Mouse (Mus musculus) myocyte (in vitro differentiated cells): Measurements from ENCODE around the gene Sgtb.

Experiments
- CEBPB ChIP-seq: IDR thresholded peaks from 2 replicates; pipeline ENCODE4 v1.6.1; 2011; ENCODE audit warnings: mild to moderate bottlenecking, moderate library complexity; ENCODE audit not compliant: poor library complexity, insufficient read depth, severe bottlenecking
- E2F4 ChIP-seq: IDR thresholded peaks from one replicate; pipeline ENCODE4 v1.6.1; 2011; ENCODE audit warnings: mild to moderate bottlenecking, control low read depth, moderate library complexity; ENCODE audit not compliant: insufficient read depth
- MAX ChIP-seq: IDR thresholded peaks from one replicate; pipeline ENCODE4 v1.6.1; 2011; ENCODE audit warnings: low read depth, mild to moderate bottlenecking, control low read depth
- MYOD1 ChIP-seq, 3 experiments: IDR thresholded peaks; one replicate each; pipeline ENCODE4 v1.6.1; 2011; ENCODE audit warnings: control low read depth in 2 of 3, low read depth in 2 of 3, mild to moderate bottlenecking in 2 of 3, moderate library complexity in 1 of 3; ENCODE audit not compliant: insufficient read length in 2 of 3, control insufficient read depth in 1 of 3
- MYOG ChIP-seq, 3 experiments: IDR thresholded peaks; one replicate each; pipeline ENCODE4 v1.6.1; 2011; ENCODE audit warnings: control low read depth in 2 of 3, low read depth in 2 of 3, mild to moderate bottlenecking in 2 of 3; ENCODE audit not compliant: insufficient read length in 2 of 3, control insufficient read depth in 1 of 3, insufficient read depth in 1 of 3
- POLR2A ChIP-seq: IDR thresholded peaks from one replicate; pipeline ENCODE4 v1.6.1; 2011; ENCODE audit warnings: low read depth, mild to moderate bottlenecking, control low read depth, moderate library complexity; ENCODE audit not compliant: insufficient read length
- POLR2AphosphoS2 ChIP-seq: IDR thresholded peaks from one replicate; pipeline ENCODE4 v1.6.1; 2011; ENCODE audit warnings: low read depth, control low read depth; ENCODE audit not compliant: insufficient read length
- REST ChIP-seq: IDR thresholded peaks from one replicate; pipeline ENCODE4 v1.6.1; 2011; ENCODE audit warnings: mild to moderate bottlenecking, control low read depth, moderate library complexity; ENCODE audit not compliant: insufficient read depth, insufficient read length
- SRF ChIP-seq: IDR thresholded peaks from one replicate; pipeline ENCODE4 v1.6.1; 2011; ENCODE audit warnings: low read depth; ENCODE audit not compliant: control insufficient read depth, insufficient read length
- TCF12 ChIP-seq: IDR thresholded peaks from one replicate; pipeline ENCODE4 v1.6.1; 2011; ENCODE audit warnings: mild to moderate bottlenecking, control low read depth; ENCODE audit not compliant: poor library complexity, insufficient read depth, severe bottlenecking
- TCF3 ChIP-seq: IDR thresholded peaks from one replicate; pipeline ENCODE4 v1.6.1; 2011; ENCODE audit warnings: low read depth, control low read depth; ENCODE audit not compliant: insufficient read length
- USF1 ChIP-seq: IDR thresholded peaks from one replicate; pipeline ENCODE4 v1.6.1; 2011; ENCODE audit warnings: low read depth, mild to moderate bottlenecking, control low read depth, moderate library complexity

- no peak for TF ChIP-seq POLR2A
- TF ChIP-seq TCF3, result no peak
- no peak for TF ChIP-seq USF1
- TF ChIP-seq POLR2AphosphoS2, result no peak
- TF ChIP-seq REST, result no peak
- no peak for TF ChIP-seq MYOD1 (IDR thresholded peaks at IDR 0.05; ENCODE audit: control insufficient read depth in 1 of 3, insufficient read length in 2 of 3, low read depth in 2 of 3)
- no peak for TF ChIP-seq E2F4
- TF ChIP-seq MAX, result no peak
- TF ChIP-seq SRF, result no peak
- TF ChIP-seq TCF12, result no peak
- TF ChIP-seq MYOG (IDR thresholded peaks at IDR 0.05; ENCODE audit: control insufficient read depth in 1 of 3, insufficient read depth in 1 of 3, insufficient read length in 2 of 3, low read depth in 2 of 3), result no peak
- TF ChIP-seq CEBPB, result no peak
Observed at GRCm38 (mm10) chr13:104109816-104110521, 428 bp downstream of the Sgtb start.
